In the genomic region with DNA sequence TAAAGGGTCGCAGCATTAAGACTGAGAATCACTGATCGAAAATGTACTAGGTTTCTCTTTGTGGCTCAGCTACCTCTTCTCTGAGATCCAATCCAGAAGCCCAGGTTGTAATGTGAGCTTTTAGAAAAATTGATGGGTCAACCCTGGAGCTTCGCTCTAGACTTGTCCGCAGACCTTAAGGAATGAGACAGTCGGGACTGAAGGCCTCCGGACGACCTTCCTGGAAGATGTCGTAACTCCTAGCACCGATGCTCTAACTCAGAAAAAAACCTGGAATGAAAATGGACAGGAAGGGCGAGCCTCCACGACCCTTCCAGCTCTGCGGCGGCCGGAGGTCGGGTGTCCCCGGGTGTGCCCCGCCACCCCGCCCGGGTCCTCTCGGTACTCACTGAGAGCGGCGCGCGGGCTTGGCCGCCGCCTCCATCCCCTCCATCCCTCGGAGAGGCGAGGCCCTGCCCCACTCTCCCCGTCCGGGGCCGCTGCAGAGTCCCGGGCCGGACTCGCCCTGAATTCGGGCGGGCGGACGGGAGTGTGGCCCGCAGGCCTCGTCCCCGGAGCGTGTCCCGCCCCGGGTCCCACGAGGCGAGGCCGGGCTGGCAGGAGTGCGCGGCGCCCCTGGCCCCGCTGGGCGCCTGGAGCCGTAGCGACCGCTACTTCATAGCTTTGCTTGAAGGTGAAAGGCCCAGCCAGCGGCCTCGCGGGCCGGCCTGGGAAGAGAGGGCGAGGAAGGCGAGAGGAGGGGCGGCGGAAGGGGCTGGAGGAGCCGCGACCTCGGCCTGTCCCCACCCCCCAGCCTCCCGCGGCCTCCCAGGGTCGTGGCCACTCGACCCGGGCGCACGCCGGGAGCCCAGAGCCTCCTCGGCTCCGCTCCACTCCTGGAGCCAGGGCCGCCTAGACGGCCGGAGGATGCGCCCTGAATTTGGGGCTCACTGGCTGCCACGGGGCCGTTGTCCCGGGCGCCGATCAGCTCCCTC, we compare ENCODE assay signal across 8 mouse cellular contexts. TPM values are rescaled to one million over a fixed set of nuclear protein-coding genes. Genes with fewer than 3 reads are reported as not detected.
DNase-seq lines count a peak whose midpoint lies in the region; ATAC-seq lines count a peak whose summit lies in the region.

BC034090 (minus strand) TSS at position 648 of the 974 bp plus-strand sequence.

- 2% methylated on average over 85 of the region's 85 CpGs for WGBS in hindbrain, embryonic 10.5 days
- WGBS in limb, embryonic 13.5 days: 2% methylated on average over 80 of the region's 85 CpGs
- 2% methylated on average over 84 of the region's 85 CpGs for WGBS in midbrain, embryonic 13.5 days

- peak within 1 kb of the TSS; percentile 70 for H3K4me3 ChIP-seq in hindbrain, embryonic 10.5 days
- peak within 1 kb of the TSS; percentile 73 for H3K4me3 ChIP-seq in limb, embryonic 13.5 days
- H3K4me3 ChIP-seq in midbrain, embryonic 13.5 days (replicated peaks): peak within 1 kb of the TSS; percentile 50

- H3K4me2 ChIP-seq in limb, embryonic 13.5 days (replicated peaks): peak within 1 kb of the TSS; percentile 84
- peak within 1 kb of the TSS; percentile 86 for H3K4me2 ChIP-seq in midbrain, embryonic 13.5 days (replicated peaks)

- peak; percentile 74 for ATAC-seq in limb, embryonic 13.5 days (ENCODE audit: low FRiP score, low read depth)
- peak; percentile 77 for ATAC-seq in midbrain, embryonic 13.5 days

- H3K36me3 ChIP-seq in hindbrain, embryonic 10.5 days: peaks cover 22% of the 10 kb centered on the region
- peaks cover 28% of the 10 kb centered on the region for H3K36me3 ChIP-seq in limb, embryonic 13.5 days
- no peaks in the 10 kb centered on the region for H3K36me3 ChIP-seq in midbrain, embryonic 13.5 days

- DNase-seq in NIH3T3 (ENCODE audit: low read depth): peak; percentile 83
- DNase-seq in adrenal gland, postnatal 25 days: peak; percentile 73
- no peak for DNase-seq in frontal cortex, adult 2 months (ENCODE audit: extremely low spot score in 1 of 2, low spot score in 1 of 2)
- DNase-seq in hindbrain, embryonic 10.5 days (ENCODE audit: low spot score): peak; percentile 77
- peak; percentile 43 for DNase-seq in urinary bladder, postnatal 25 days (ENCODE audit: low spot score)
- no peak for DNase-seq in layer of hippocampus, adult 9-10 months (ENCODE audit: low spot score)

- H3K9ac ChIP-seq in limb, embryonic 13.5 days: peak within 1 kb of the TSS; percentile 97
- H3K9ac ChIP-seq in midbrain, embryonic 13.5 days (replicated peaks): peak within 1 kb of the TSS; percentile 79

- peak within 1 kb of the TSS; percentile 94 for H3K27ac ChIP-seq in hindbrain, embryonic 10.5 days
- H3K27ac ChIP-seq in limb, embryonic 13.5 days: peak within 1 kb of the TSS; percentile 88
- peak within 1 kb of the TSS; percentile 65; the same call in 1 of the 2 replicates for H3K27ac ChIP-seq in midbrain, embryonic 13.5 days

- no peaks in the 10 kb centered on the region for H3K9me3 ChIP-seq in hindbrain, embryonic 10.5 days
- H3K9me3 ChIP-seq in limb, embryonic 13.5 days: no peaks in the 10 kb centered on the region
- no peaks in the 10 kb centered on the region for H3K9me3 ChIP-seq in midbrain, embryonic 13.5 days

- H3K27me3 ChIP-seq in hindbrain, embryonic 10.5 days (ENCODE audit: insufficient read depth, poor library complexity, severe bottlenecking): peaks cover 36% of the 10 kb centered on the region
- no peaks in the 10 kb centered on the region for H3K27me3 ChIP-seq in limb, embryonic 13.5 days
- peaks cover 23% of the 10 kb centered on the region for H3K27me3 ChIP-seq in midbrain, embryonic 13.5 days

- peaks cover 45% of the 10 kb centered on the region for H3K4me1 ChIP-seq in hindbrain, embryonic 10.5 days (replicated peaks)
- peaks cover 46% of the 10 kb centered on the region for H3K4me1 ChIP-seq in limb, embryonic 13.5 days
- peaks cover 22% of the 10 kb centered on the region for H3K4me1 ChIP-seq in midbrain, embryonic 13.5 days (replicated peaks)

RNA-seq across cellular contexts. Expression of gene BC034090, which starts in this region (rescaled TPM):
- total RNA-seq in adrenal gland, postnatal 25 days (2021): 33.9 and 35.3 TPM in 2 replicates
- polyA plus RNA-seq in frontal cortex, adult 2 months (2012; rRNA removed): 15.4 and 16.3 TPM in 2 replicates
- 5.3 and 6.2 TPM in 2 replicates for polyA plus RNA-seq in hindbrain, embryonic 10.5 days (2016; fragmentation: Nextera tagmentation; extraction: Ambion mirVana)
- polyA plus RNA-seq in limb, embryonic 13.5 days (2015; fragmentation: Nextera tagmentation; extraction: Ambion mirVana): 8.5 and 9.1 TPM in 2 replicates
- polyA plus RNA-seq in midbrain, embryonic 13.5 days (2015; fragmentation: Nextera tagmentation; extraction: Ambion mirVana): 3.9 and 5.5 TPM in 2 replicates

Comparison
In these comparisons a context has a peak if more than half of its experiments do, and no peak if none do; other contexts are left out.
1. DNase-seq: peak in NIH3T3 (single experiment), adrenal gland, postnatal 25 days (single experiment), hindbrain, embryonic 10.5 days (single experiment) and urinary bladder, postnatal 25 days (single experiment); none in frontal cortex, adult 2 months (0 of 2) and layer of hippocampus, adult 9-10 months (single experiment).
2. Peak in every context shown above with its lines, with median percentiles within 50 percentile points of each other: H3K27ac ChIP-seq and H3K4me3 ChIP-seq.